Mouse (Mus musculus) heart, postnatal 0 days (tissue): ENCODE measurements around the gene Bckdhb.

Experiments
- CTCF ChIP-seq: IDR thresholded peaks from 2 replicates; pipeline ENCODE4 v1.5.1; 2016; ENCODE audit warnings: antibody characterized with exemption, control low read depth, low read depth
- EP300 ChIP-seq: IDR thresholded peaks from 2 replicates; pipeline ENCODE4 v1.6.1; 2016; ENCODE audit warnings: antibody characterized with exemption, low read depth

- TF ChIP-seq CTCF (no peak), EP300 (no peak)
These were observed 121.4 kb downstream of the Bckdhb start for GRCm38 (mm10) chr9:84046334-84046733.
